Mouse (Mus musculus): Measurements from ENCODE around the gene Synrg. TPM values are rescaled to one million over a fixed set of nuclear protein-coding genes. Genes with fewer than 3 reads are reported as not detected.

Synrg gene
- polyA plus RNA-seq, 1 experiment from 2014 or later = 11.8 TPM

DNA sequence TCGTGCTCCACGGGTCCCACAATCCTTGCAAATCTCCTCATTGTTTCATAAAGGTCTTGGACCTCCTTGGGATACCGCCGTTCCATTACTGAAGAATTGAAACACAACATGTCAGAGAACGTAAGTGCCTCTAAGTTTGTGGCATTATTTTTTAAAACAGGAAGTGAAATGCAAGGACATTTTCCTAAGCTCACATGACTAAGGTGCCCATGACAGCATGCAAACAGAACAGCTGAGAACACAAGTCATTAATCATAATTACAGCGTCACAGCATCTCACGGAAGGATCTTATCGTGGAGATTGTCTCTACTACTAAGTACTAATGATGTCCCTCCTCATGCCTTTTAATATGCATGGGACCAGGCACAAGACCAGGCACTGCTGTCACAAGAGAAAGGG lies 126.3 kb downstream of the Synrg start:
- 91% methylated on average over 8 of the region's 8 CpGs for WGBS
- no peak for ATAC-seq (ENCODE audit: insufficient number of reproducible peaks, insufficient read depth, low FRiP score, low TSS enrichment)
- Histone ChIP-seq H3K27ac (no peak overlapping the region), H3K27me3 (no peaks in the 10 kb centered on the region), H3K4me1 (no peaks in the 10 kb centered on the region), H3K36me3 (peaks cover 39% of the 10 kb centered on the region), H3K9me3 (no peaks in the 10 kb centered on the region), H3K9ac (no peak overlapping the region), H3K4me3 (no peak overlapping the region), H3K4me2 (replicated peaks) (no peak overlapping the region)

Other genes starting within 250 kb of the Synrg start
- not detected in 2 replicates for gene Wfdc21, start 217.5 kb upstream of the Synrg start, polyA plus RNA-seq (2016; fragmentation: Nextera tagmentation; extraction: Ambion mirVana)
- gene Heatr6, start 210.7 kb upstream of the Synrg start, polyA plus RNA-seq (2016; fragmentation: Nextera tagmentation; extraction: Ambion mirVana) = 30.4 and 31.2 TPM in 2 replicates
- gene Hnf1b, start 114.4 kb upstream of the Synrg start, polyA plus RNA-seq (2016; fragmentation: Nextera tagmentation; extraction: Ambion mirVana) = not detected in 2 replicates
- gene Ddx52, start 22.4 kb upstream of the Synrg start, polyA plus RNA-seq (2016; fragmentation: Nextera tagmentation; extraction: Ambion mirVana) = 39.8 and 42.2 TPM in 2 replicates
- gene Dusp14, start 104.8 kb downstream of the Synrg start, polyA plus RNA-seq (2016; fragmentation: Nextera tagmentation; extraction: Ambion mirVana) = 13.5 and 16.0 TPM in 2 replicates
- 42.8 and 43.2 TPM in 2 replicates for gene Tada2a, start 165.2 kb downstream of the Synrg start, polyA plus RNA-seq (2016; fragmentation: Nextera tagmentation; extraction: Ambion mirVana)
- 24.8 and 26.4 TPM in 2 replicates for gene Acaca, start 165.2 kb downstream of the Synrg start, polyA plus RNA-seq (2016; fragmentation: Nextera tagmentation; extraction: Ambion mirVana)
- gene Gm11437, start 203.0 kb downstream of the Synrg start, polyA plus RNA-seq (2016; fragmentation: Nextera tagmentation; extraction: Ambion mirVana) = not detected in 2 replicates